Mouse (Mus musculus): ENCODE data around the gene Polr2f.

DNA sequence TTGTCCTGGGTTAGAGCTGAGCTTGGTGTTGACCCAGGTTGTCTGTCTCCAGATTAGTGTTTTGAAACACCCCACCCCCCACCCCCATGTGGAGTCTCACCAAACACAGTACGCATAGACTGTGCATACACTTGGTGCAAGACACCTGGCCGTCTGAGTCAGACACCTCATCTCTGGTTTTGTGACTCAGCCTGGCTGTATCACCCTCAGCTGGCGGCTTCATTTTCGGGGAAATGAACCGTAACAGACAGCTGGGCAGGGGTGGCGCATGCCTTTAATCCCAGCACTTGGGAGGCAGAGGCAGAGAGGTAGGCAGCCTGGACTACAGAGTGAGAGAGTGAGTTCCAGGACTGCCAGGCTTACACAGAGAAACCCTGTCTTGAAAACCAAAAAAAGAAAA is 36.1 kb downstream of the Polr2f start:
- TF ChIP-seq EP300 (optimal IDR thresholded peaks at IDR 0.05) (no peak), CTCF (IDR thresholded peaks at IDR 0.05; ENCODE audit: low read depth) (no peak)

All from stomach, postnatal 0 days (tissue).